Mouse (Mus musculus) layer of hippocampus, adult 9-11 months (tissue): ENCODE measurements at regions not wholly inside any gene's neighbourhood (a gene's known extent, or its start where the extent isn't known, plus 50 kb on each side); places are given as distances from the start of the nearest gene placed in this dataset.
A peak's percentile ranks its signal among the peaks of the same experiment; 100 is the strongest.

Experiments
- DNase-seq: peaks from one replicate; pipeline ENCODE4 v3.0.0; 2022

DNA sequence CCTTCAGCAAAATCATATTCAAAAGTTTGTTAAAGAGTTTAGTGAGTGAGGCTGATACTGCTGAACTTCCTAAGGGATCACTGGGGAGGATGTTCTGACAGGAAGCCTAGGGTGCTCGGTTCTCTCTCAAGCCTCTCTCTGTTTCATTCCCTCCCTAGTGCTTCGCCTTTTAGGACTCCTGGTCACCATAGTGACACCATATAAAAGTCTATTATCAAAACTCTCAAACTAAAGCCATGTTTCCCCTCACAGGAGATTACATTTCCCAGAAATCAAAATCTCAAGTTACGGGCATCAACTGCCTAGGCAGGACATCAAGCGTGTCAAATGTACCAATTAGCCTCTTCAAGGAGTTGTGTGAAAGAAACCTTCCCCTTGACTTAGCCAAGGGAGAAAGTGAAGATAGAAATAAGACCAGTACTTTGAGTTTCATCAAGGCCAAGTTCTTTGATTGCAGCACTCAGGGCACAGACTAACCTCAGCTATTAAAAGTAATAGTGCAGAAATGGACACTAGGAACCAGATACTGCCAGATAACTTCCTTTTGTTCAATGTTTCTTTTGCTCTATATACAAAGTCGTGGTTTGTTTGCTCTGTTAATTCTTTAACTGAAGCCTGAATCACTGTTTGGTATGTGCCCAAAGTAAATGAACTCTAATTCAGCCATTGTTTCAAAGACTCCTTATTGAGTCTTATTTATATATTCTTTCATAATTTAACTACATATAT, 752.6 kb downstream of the Jrkl start:
- DNase-seq: no peak

DNA sequence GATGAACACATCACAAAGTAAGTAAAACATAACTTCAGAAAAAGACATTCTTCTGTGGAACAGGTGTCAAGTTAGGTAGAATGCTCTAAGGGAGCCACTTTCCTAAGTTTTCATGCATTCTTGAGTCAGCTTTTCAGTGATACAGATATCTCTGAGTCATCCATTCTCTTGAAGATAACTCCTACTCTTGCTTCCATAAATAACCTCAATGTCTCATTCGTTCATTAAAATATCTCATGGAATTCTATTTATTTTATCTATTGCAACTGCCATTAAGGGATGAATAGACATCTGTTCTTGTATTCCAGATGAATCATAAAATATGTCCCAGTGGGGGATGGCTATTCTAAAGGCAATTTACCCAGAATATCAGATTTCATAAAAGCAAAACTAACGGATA, 787.8 kb downstream of the Jrkl start:
- DNase-seq: no peak

DNA sequence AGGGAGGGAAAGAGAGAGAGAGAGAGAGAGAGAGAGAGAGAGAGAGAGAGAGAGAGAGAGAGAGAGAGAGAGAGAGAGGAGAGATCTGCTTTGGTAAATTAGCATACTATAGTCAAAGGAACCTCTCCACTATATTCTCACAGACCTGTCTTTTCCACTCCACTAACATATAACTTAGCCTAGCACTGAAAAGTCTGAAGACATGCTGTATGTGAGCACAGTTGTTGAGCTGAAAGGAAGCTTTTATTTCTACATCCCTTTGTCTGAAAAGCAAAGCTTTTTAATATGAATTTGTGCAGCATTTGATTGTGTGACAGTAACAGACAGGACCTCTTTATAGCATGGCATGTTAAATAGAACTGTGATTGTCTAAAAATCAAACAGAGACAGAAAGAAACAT, 788.9 kb downstream of the Jrkl start:
- no peak for DNase-seq

GRCm38 (mm10) chr9:12434171-12434570, 811.5 kb downstream of the Jrkl start:
- DNase-seq: no peak

- peak; percentile 5 for DNase-seq
These were observed 823.7 kb downstream of the Jrkl start for GRCm38 (mm10) chr9:12421906-12422305.

DNA sequence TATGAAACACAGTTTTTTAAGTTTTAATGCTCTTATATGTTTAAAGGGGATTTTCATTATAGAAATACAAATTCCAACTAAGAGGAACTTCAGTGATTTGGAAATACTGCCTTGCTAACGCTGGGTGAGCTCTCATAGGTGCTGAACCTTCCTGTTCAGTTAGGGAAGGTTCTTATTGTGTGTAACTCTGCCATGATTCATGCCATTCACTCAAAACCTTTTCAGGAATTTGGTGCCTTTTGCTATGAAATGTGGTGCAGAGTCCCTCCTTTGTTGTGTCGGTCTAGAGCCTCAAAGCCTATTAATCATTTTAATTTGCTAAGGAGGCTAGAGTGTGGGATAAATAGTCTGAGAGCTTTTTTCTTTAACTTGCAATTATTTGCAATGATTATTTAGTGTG, 837.1 kb downstream of the Jrkl start:
- DNase-seq: no peak

- DNase-seq: no peak
These were observed 841.4 kb downstream of the Jrkl start for GRCm38 (mm10) chr9:12404185-12404584.

DNA sequence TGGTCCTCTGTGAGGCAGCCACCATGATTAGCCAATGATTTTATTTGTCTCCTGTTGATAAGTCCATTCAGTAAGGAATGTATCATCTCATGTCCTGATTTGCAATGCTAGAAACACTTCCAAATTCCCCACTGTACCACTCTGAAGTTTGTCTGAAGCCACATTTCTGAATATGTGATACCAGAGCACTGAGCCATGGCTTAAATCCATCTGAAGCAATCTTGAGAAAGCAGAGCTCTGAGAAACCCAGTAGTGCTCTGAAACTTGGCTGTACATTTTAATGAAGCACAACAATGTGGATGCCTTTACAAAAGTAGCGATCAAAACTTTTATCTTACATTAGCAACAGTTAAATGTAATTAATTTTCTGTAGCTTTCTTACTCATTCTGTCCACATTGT, 850.0 kb downstream of the Jrkl start:
- no peak for DNase-seq

GRCm38 (mm10) chr9:12380732-12381645, 864.6 kb downstream of the Jrkl start:
- peak; percentile 5 for DNase-seq

DNA sequence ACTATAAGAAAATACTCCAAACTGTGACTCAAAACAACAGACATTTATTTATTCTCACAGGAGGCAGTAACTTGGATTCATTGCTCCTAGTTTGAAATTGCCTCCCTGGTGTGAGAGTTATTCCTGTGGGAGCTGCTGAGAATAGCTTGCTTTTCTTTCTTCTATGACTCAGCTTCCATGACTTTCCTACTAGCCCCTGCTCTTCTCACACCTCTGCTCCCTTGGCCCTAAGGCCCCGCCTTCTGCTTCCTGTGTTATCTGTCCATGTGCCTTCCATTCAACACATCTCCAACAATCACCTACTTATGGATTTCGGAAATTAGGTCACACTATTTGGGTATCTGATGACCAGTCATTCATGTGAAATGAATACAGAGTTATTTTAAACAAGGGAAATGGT, 865.6 kb downstream of the Jrkl start:
- DNase-seq: no peak

- DNase-seq: no peak
These were observed 901.3 kb downstream of the Jrkl start for GRCm38 (mm10) chr9:12344296-12344695.

DNA sequence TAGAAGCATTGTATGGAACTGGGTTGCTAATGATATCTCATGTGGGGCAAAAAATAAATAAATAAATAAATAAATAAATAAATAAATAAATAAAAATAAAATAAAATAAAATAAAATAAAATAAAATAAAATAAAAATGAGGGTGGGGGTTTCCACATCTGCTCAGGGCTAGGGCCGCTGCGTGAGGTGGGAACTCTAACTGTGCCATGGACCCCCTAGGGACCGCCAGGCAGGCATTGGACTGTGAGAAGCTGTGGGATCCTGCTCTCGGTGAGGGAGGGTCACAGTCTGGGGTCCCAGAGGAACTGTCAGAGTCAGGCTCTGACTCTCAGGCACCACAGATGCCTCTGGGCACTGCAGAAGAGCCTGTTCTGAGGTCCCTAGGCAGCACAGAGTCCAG, 904.2 kb downstream of the Jrkl start:
- DNase-seq: no peak

GRCm38 (mm10) chr9:12313517-12314075, 932.0 kb downstream of the Jrkl start:
- no peak for DNase-seq

DNA sequence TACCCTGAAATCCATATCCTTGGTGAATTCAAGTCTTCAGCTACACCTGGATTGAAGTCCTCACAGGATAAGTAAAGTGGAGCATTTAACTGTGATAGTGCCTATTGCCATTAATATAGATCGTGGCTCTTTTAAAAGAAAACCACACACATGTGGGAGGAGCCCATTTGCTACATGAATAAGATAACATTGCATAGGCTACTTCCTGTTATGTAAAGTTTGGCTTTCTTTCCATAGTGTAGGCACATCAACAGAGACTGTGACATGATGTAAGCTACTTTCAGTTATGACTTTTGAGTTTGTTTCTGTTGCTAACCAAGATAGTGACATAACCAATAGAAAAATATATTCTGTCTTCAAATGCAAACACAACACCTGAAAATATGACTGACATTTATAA, 932.6 kb downstream of the Jrkl start:
- no peak for DNase-seq
